Mouse (Mus musculus) small intestine, adult 2 months (tissue): ENCODE results near the gene Ckap2l. TPM values are rescaled to one million over a fixed set of nuclear protein-coding genes. Genes with fewer than 3 reads are reported as not detected.

ENCODE experiments used
- H3K27ac ChIP-seq: fragments of 200-500 bp; 2 replicates; pipeline ENCODE4 v1.5.1; 2012; ENCODE audit warnings: low read depth, low read length, control low read depth, inconsistent platforms; ENCODE audit not compliant: insufficient read depth
- H3K27me3 ChIP-seq: fragments of 200-500 bp; 2 replicates; pipeline ENCODE4 v1.6.1; 2012; ENCODE audit warnings: mild to moderate bottlenecking, moderate library complexity, low read length, inconsistent platforms; ENCODE audit not compliant: control insufficient read depth, insufficient read depth
- H3K36me3 ChIP-seq: fragments of 200-500 bp; 2 replicates; pipeline ENCODE4 v1.6.1; 2012; ENCODE audit warnings: mild to moderate bottlenecking, low read length, control low read depth, inconsistent platforms; ENCODE audit not compliant: control insufficient read depth, insufficient read depth
- H3K4me1 ChIP-seq: fragments of 200-500 bp; 2 replicates; pipeline ENCODE4 v1.6.1; 2012; ENCODE audit warnings: low read length, inconsistent platforms, mixed read lengths; ENCODE audit not compliant: control insufficient read depth, insufficient read depth, insufficient read length
- H3K4me3 ChIP-seq: fragments of 200-500 bp; 2 replicates; pipeline ENCODE4 v1.5.1; 2012; ENCODE audit warnings: low read depth, mild to moderate bottlenecking, control low read depth, inconsistent platforms, low read length, moderate library complexity
- CTCF ChIP-seq: fragments of 200-500 bp; IDR thresholded peaks from 2 replicates; pipeline ENCODE4 v1.5.1; 2012; ENCODE audit warnings: low read depth, mild to moderate bottlenecking, control low read depth, inconsistent platforms, low read length, moderate library complexity, mixed read lengths; ENCODE audit not compliant: insufficient replicate concordance, insufficient read length; ENCODE audit errors: extremely low read depth
- POLR2A ChIP-seq: fragments of 200-500 bp; IDR thresholded peaks from 2 replicates; pipeline ENCODE4 v1.6.1; 2012; ENCODE audit warnings: low read depth, mild to moderate bottlenecking, control low read depth, inconsistent platforms, low read length, moderate library complexity
- WGBS: fragments of 180-500 bp; shearing (Covaris S2); methylation state at CpG from one replicate; pipeline ENCODE4 v1.1.7; 2018; 5-methylcytosine and 5-hydroxymethylcytosine counted together
- polyA plus RNA-seq: library from polyadenylated mRNA; depleted of rRNA; stranded (reverse); fragments of >200 nt; gene quantifications from 2 replicates; pipeline ENCODE4 v1.2.3, GENCODE M21; 2012; rRNA removed

The Ckap2l gene
- polyA plus RNA-seq, 1 experiment: 0.91 TPM

- Histone ChIP-seq H3K4me1 (peaks cover 11% of the 10 kb centered on the region), H3K27me3 (no peaks in the 10 kb centered on the region), H3K36me3 (no peaks in the 10 kb centered on the region), H3K4me3 (no peak overlapping the region), H3K27ac (no peak overlapping the region)
- 80% methylated on average over 6 of the region's 7 CpGs for WGBS
- no peak for TF ChIP-seq CTCF
- TF ChIP-seq POLR2A: no peak
These were observed 69.3 kb downstream of the Ckap2l start for GRCm38 (mm10) chr2:129227709-129228108.

DNA sequence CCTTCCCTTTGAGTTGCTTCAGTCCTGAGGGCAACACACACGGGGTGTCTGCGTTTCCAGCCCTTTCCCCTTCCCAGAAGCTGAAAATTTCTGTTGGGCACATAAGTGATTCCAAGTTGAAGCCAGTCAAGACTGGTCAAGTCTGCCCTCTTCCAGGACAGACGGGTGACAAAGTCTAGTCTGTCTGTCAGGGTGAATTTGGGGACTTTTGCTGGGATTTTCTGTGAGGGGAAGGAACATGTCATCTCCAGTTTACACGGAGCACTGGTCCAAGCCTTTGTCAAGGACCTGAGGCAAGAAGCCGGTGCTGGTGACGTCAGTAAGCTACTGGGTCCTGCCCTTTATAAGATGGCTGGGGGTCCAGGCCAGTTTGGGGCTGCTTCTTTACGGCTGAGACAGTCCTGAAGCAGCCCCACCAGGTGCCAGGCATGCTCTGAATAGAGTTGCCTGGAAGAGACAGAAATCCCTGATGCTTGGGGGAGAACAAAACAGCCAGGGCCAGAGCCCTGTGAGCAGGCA, 69.9 kb downstream of the Ckap2l start:
- Histone ChIP-seq H3K4me3 (no peak overlapping the region), H3K27me3 (no peaks in the 10 kb centered on the region), H3K36me3 (no peaks in the 10 kb centered on the region), H3K4me1 (peaks cover 9% of the 10 kb centered on the region; the same call in 1 of the 2 replicates), H3K27ac (no peak overlapping the region)
- 93% methylated on average over 7 of the region's 7 CpGs for WGBS
- TF ChIP-seq POLR2A (no peak), CTCF (no peak)

GRCm38 (mm10) chr2:129226296-129226851, 70.6 kb downstream of the Ckap2l start:
- no peak overlapping the region for H3K27ac ChIP-seq
- no peak overlapping the region for H3K4me3 ChIP-seq
- 81% methylated on average over 11 of the region's 11 CpGs for WGBS
- no peaks in the 10 kb centered on the region for H3K27me3 ChIP-seq
- peaks cover 4% of the 10 kb centered on the region; the same call in 1 of the 2 replicates for H3K4me1 ChIP-seq
- no peak for TF ChIP-seq CTCF
- TF ChIP-seq POLR2A: no peak
- H3K36me3 ChIP-seq: no peaks in the 10 kb centered on the region

- TF ChIP-seq CTCF: no peak
- TF ChIP-seq POLR2A: no peak
- Histone ChIP-seq H3K36me3 (no peaks in the 10 kb centered on the region), H3K27ac (no peak overlapping the region), H3K4me3 (no peak overlapping the region), H3K4me1 (peaks cover 4% of the 10 kb centered on the region; the same call in 1 of the 2 replicates), H3K27me3 (no peaks in the 10 kb centered on the region)
- WGBS: 91% methylated on average over 17 of the region's 17 CpGs
These were observed 71.7 kb downstream of the Ckap2l start for GRCm38 (mm10) chr2:129225251-129225819.

- 22% methylated on average over 4 of the region's 4 CpGs for WGBS
- Histone ChIP-seq H3K4me1 (peaks cover 4% of the 10 kb centered on the region; the same call in 1 of the 2 replicates), H3K27me3 (no peaks in the 10 kb centered on the region), H3K4me3 (no peak overlapping the region), H3K27ac (no peak overlapping the region), H3K36me3 (no peaks in the 10 kb centered on the region)
- TF ChIP-seq CTCF (no peak), POLR2A (no peak)
These were observed 72.8 kb downstream of the Ckap2l start for GRCm38 (mm10) chr2:129224178-129224577.

DNA sequence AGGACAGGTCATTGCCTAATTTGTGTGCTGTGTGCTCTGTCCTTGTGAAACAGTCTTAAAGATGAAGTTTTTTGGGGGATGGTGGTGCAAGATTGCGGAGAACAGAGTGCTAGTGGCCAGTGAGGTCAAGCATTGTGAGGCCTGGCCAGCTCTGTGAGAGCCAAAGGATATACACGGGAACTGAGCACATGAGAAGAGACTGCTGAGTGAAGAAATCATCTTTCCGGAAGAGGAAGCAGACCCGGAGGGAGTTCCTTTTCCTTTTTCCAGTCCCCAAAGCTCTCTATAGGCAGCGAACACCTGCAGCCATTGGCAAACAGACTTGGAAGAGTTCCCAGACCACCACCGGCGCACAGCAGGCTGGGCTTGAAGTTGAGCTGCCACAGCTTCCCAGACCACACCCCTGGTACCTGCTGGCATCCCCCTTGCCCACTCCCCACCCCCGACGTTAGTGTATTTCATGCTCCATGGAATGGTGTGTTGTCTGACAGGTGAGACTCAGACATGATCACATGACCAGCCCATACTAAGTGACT, 75.8 kb downstream of the Ckap2l start:
- TF ChIP-seq CTCF (no peak), POLR2A (no peak)
- no peaks in the 10 kb centered on the region for H3K36me3 ChIP-seq
- 44% methylated on average over 9 of the region's 9 CpGs for WGBS
- no peak overlapping the region for H3K27ac ChIP-seq
- H3K4me3 ChIP-seq: no peak overlapping the region
- H3K4me1 ChIP-seq: peaks cover 3% of the 10 kb centered on the region; the same call in 1 of the 2 replicates
- H3K27me3 ChIP-seq: no peaks in the 10 kb centered on the region

- Histone ChIP-seq H3K36me3 (no peaks in the 10 kb centered on the region), H3K27me3 (no peaks in the 10 kb centered on the region), H3K27ac (no peak overlapping the region), H3K4me1 (peaks cover 3% of the 10 kb centered on the region; the same call in 1 of the 2 replicates), H3K4me3 (no peak overlapping the region)
- 95% methylated on average over 4 of the region's 4 CpGs for WGBS
- TF ChIP-seq POLR2A (no peak), CTCF (no peak)
These were observed 78.4 kb downstream of the Ckap2l start for GRCm38 (mm10) chr2:129218537-129219105.

Other genes with a start within 250 kb of the Ckap2l start
- 0.03 TPM in 1 of 2 replicates, not detected in the other for gene Vinac1, start 249.0 kb downstream of the Ckap2l start, polyA plus RNA-seq
- 1.3 and 1.8 TPM in 2 replicates for gene Ttl, start 231.3 kb downstream of the Ckap2l start, polyA plus RNA-seq
- gene Polr1b, start 196.2 kb downstream of the Ckap2l start, polyA plus RNA-seq: 6.9 and 7.6 TPM in 2 replicates
- gene Chchd5, start 167.5 kb downstream of the Ckap2l start, polyA plus RNA-seq: 9.7 and 21.0 TPM in 2 replicates
- 4.8 and 6.6 TPM in 2 replicates for gene Slc20a1, start 98.4 kb downstream of the Ckap2l start, polyA plus RNA-seq
- 0.19 and 0.23 TPM in 2 replicates for gene Il1a, start 12.8 kb upstream of the Ckap2l start, polyA plus RNA-seq
- gene Il1b, start 73.9 kb upstream of the Ckap2l start, polyA plus RNA-seq: 0.74 and 0.89 TPM in 2 replicates
- not detected in 2 replicates for gene F830045P16Rik, start 239.4 kb upstream of the Ckap2l start, polyA plus RNA-seq